Mouse (Mus musculus) thymus, adult 2 months (tissue): Measurements from ENCODE around the gene Hsd17b14. TPM values are rescaled to one million over a fixed set of nuclear protein-coding genes. Genes with fewer than 3 reads are reported as not detected.

Experiments used
- DNase-seq: peaks from one replicate; pipeline ENCODE4 v3.0.0; 2021
- H3K27ac ChIP-seq: fragments of 200-500 bp; 2 replicates; pipeline ENCODE4 v1.5.1; 2012; ENCODE audit warnings: low read length, control low read depth; ENCODE audit not compliant: control insufficient read depth, insufficient read depth
- H3K27me3 ChIP-seq: fragments of 200-500 bp; 2 replicates; pipeline ENCODE4 v1.6.1; 2012; ENCODE audit warnings: mild to moderate bottlenecking, low read length, moderate library complexity, mixed read lengths; ENCODE audit not compliant: control insufficient read depth, insufficient read depth
- H3K36me3 ChIP-seq: fragments of 200-500 bp; 2 replicates; pipeline ENCODE4 v1.6.1; 2012; ENCODE audit warnings: mild to moderate bottlenecking, low read length, moderate library complexity; ENCODE audit not compliant: control insufficient read depth, insufficient read depth
- H3K4me1 ChIP-seq: fragments of 200-500 bp; replicated peaks from 2 replicates; pipeline ENCODE4 v1.6.1; 2012; ENCODE audit warnings: low read length; ENCODE audit not compliant: control insufficient read depth, insufficient read depth
- H3K4me3 ChIP-seq: fragments of 200-500 bp; 2 replicates; pipeline ENCODE4 v1.5.1; 2012; ENCODE audit warnings: mild to moderate bottlenecking, low read length, control low read depth, moderate library complexity; ENCODE audit not compliant: control insufficient read depth, insufficient read depth
- CTCF ChIP-seq: fragments of 200-500 bp; IDR thresholded peaks from 2 replicates; pipeline ENCODE4 v1.5.1; 2012; ENCODE audit warnings: mild to moderate bottlenecking, control low read depth, low read length, moderate library complexity, borderline replicate concordance; ENCODE audit not compliant: control insufficient read depth, poor library complexity, insufficient read depth; ENCODE audit errors: extremely low read depth
- POLR2A ChIP-seq: fragments of 200-500 bp; IDR thresholded peaks from 2 replicates; pipeline ENCODE4 v1.6.1; 2012; ENCODE audit warnings: mild to moderate bottlenecking, low read length, control low read depth, moderate library complexity; ENCODE audit not compliant: control insufficient read depth, poor library complexity, insufficient read depth; ENCODE audit errors: extremely low read depth
- WGBS: fragments of 180-500 bp; shearing (Covaris S2); methylation state at CpG from one replicate; pipeline ENCODE4 v1.1.7; 2018; 5-methylcytosine and 5-hydroxymethylcytosine counted together
- polyA plus RNA-seq: library from polyadenylated mRNA; depleted of rRNA; stranded (reverse); fragments of >200 nt; gene quantifications from 2 replicates; pipeline ENCODE4 v1.2.3, GENCODE M21; 2012; rRNA removed

Hsd17b14 gene
- polyA plus RNA-seq, result 2.2 and 2.6 TPM in 2 replicates

DNA sequence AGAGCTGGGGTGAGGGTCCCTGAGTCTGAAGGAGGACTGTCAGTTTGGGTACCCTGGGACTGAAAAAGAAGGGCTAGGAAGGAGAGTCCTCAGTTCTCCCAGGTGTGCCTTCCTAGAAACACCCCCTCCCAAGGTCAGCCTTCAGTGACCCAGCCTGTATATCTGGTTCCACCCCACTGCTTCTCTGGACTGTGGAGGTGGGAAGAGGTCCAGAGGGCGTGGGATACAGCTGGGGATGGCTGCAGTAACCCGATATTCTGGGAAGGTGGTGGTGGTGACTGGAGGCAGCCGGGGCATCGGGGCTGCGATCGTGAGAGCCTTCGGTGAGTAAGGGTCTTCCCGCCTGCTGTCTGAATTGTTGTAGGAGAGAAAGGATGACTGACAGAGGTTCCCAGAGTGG, at the start of gene Hsd17b14:
Hsd17b14 (plus strand) TSS at position 150 of the 400 bp plus-strand sequence.
- Histone ChIP-seq H3K27me3 (no peaks in the 10 kb centered on the region), H3K36me3 (no peaks in the 10 kb centered on the region), H3K27ac (no peak within 1 kb of the TSS), H3K4me1 (0 out of 2 replicates have a peak, but pooled peaks cover 6% of the 10 kb centered on the region), H3K4me3 (no peak within 1 kb of the TSS)
- 78% methylated on average over 8 of the region's 8 CpGs for WGBS
- DNase-seq, result no peak
- no peak for TF ChIP-seq POLR2A
- TF ChIP-seq CTCF, result no peak

DNA sequence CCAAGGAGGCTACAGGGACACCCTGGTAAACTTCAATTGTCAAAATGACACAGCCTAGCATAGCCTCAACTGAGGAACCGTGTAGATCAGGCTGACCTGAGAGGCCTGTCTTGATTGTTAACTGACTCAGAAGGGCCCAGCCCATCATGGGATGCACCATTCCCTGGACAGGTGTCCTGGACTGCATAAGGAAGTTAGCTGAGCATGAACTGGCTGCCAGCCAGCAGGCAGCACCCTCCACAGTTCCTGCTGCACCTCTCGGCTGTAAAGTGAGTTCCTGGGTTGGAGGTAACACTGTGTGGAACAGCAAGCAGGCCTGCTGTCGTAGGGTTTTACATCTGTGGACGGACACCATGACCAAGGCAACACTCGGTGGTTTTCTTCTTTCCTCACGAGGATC, 47.1 kb upstream of the Hsd17b14 start:
- H3K27me3 ChIP-seq, result no peaks in the 10 kb centered on the region
- 90% methylated on average over 6 of the region's 6 CpGs for WGBS
- no peak overlapping the region for H3K4me3 ChIP-seq
- H3K36me3 ChIP-seq, result no peaks in the 10 kb centered on the region
- no peak for DNase-seq
- H3K27ac ChIP-seq, result no peak overlapping the region
- peaks cover 6% of the 10 kb centered on the region for H3K4me1 ChIP-seq
- TF ChIP-seq POLR2A, result no peak
- no peak for TF ChIP-seq CTCF

DNA sequence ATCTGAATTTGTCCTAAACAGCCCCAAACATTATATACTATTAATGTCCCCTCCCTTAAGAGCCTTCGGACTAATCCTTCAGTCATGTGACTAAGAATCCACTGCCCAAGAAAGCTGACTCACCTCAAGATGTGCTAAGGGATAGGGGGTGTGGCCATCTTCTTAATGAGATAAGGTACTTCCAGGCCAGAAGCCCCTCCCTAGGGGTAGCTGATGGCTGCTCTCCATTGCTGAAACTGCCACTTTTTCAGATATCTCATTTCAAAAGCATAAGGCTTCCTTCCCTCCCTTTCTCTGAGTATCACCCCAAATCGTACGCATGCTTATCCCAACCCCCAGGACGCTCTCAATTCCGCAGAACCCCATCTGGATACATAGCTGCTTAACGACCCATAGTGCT, 46.1 kb upstream of the Hsd17b14 start:
- no peaks in the 10 kb centered on the region for H3K36me3 ChIP-seq
- peaks cover 6% of the 10 kb centered on the region for H3K4me1 ChIP-seq
- no peak overlapping the region for H3K27ac ChIP-seq
- 92% methylated on average over 6 of the region's 6 CpGs for WGBS
- DNase-seq, result no peak
- no peak for TF ChIP-seq POLR2A
- H3K27me3 ChIP-seq, result no peaks in the 10 kb centered on the region
- no peak overlapping the region for H3K4me3 ChIP-seq

DNA sequence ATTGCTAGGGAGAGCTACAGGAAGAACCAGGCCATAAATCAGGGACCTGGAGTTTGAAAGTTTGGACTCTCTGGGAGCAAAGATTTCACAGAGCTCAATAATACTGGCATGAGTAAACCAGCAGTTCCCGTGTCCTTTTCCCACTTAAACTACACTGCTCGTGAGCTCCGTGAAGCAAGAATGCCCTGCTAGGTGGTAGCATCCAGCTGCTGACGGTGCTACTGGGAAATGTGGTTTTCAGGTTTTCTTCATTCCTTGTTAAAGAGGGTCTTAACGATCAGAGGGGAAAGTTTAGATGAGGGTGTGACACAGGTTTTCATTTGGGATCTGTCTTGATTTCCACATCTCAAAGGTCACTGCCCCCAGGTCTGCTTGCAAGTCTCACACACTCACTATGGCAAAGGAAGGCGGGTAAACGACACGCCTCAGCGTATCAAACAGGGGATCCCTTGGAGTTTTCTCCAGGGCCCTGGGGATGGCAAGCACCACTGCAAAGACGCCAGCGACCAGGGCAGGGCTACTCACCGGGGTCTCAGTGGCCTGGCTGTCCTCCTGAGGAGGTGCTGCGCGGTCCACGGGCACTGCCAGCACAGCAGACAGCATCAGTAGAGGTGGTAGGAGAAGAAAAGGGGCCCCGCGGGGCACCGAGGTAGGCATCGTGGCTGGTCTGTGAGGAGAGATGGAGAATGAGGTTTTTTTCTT, 45.4 kb upstream of the Hsd17b14 start:
- no peak overlapping the region for H3K27ac ChIP-seq
- 15% methylated on average over 19 of the region's 19 CpGs for WGBS
- peaks cover 6% of the 10 kb centered on the region for H3K4me1 ChIP-seq
- no peaks in the 10 kb centered on the region for H3K36me3 ChIP-seq
- 0 out of 2 replicates have a peak, but pooled peaks have one; percentile 7 for TF ChIP-seq POLR2A
- TF ChIP-seq CTCF, result no peak
- H3K27me3 ChIP-seq, result no peaks in the 10 kb centered on the region
- DNase-seq, result no peak
- peak overlapping the region; percentile 91 for H3K4me3 ChIP-seq

DNA sequence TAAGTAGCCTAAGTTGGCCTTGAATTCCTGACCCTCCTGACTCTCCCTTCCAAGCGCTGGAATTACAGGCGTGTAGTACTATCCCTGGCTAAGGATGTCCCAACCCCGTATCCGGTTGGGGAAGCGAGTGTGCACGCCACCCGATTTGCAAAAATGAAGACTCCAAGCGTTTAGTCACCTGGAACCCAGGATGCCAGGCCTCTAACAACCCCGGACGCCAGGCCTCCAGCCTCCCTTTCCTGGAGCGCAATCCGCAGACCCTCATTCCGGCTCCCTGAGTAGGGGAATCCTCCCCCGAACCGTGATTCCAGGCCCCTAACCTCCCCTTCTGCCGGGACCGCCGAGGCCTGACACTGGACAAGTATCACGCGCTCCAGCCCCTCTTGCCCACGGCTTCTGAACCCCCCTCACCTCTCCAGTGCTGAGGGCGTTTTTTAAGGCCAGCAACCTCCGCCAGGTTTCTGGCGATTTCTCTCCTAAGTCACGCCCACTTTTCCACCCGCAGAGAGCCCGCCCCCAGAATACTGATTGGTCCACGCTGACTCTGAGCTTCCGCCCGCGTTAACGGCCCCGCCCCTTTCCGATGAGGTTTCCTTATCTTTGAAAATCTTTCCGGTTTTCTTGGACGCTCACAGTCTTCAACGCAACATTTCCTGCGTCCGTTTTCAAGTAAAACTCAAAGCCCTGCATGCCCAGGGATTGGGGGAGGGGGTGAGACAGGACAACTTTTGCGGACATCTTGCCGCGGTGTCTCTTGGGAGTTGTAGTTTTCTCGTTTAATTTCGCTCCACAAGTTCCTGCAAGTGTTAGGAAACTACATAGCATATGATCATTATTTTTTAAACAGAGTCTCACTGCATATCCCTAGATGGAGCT, 44.5 kb upstream of the Hsd17b14 start, which contains the start of gene Nucb1:
Nucb1 (minus strand) TSS at position 495 of the 876 bp plus-strand sequence.
- no peaks in the 10 kb centered on the region for H3K36me3 ChIP-seq
- peak within 1 kb of the TSS; percentile 77; the same call in 1 of the 2 replicates for H3K27ac ChIP-seq
- TF ChIP-seq CTCF (0 out of 2 replicates have a peak, but pooled peaks have one; percentile 39), POLR2A (no peak; the same call in 1 of the 2 replicates)
- H3K4me3 ChIP-seq, result peak within 1 kb of the TSS; percentile 91
- WGBS, result 0% methylated on average over 44 of the region's 44 CpGs
- H3K4me1 ChIP-seq, result peaks cover 6% of the 10 kb centered on the region
- no peaks in the 10 kb centered on the region for H3K27me3 ChIP-seq
- peak; percentile 94 for DNase-seq

DNA sequence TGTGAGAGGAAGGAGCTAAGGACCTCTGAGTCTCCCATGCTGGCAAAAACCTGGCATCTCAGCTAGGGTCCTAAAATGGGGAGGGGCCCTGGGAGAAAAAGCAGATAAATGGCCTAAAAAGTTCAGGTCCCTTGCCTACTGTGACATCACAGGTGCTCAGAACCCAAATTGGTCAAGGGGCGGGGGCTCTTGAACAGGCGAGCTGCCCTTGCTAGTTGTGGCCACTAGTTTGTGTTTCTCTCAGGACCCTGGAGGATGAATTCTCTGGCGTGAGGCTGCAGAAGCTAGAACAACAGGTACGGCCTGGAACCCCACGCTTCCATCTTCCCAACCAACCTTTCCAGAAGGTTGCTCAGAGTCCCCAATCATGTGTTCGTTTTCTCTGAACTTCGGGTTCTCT, 40.3 kb upstream of the Hsd17b14 start:
- H3K36me3 ChIP-seq, result no peaks in the 10 kb centered on the region
- TF ChIP-seq CTCF (no peak), POLR2A (no peak)
- no peaks in the 10 kb centered on the region for H3K27me3 ChIP-seq
- no peak overlapping the region for H3K4me3 ChIP-seq
- no peak for DNase-seq
- H3K4me1 ChIP-seq, result peaks cover 4% of the 10 kb centered on the region
- H3K27ac ChIP-seq, result no peak overlapping the region
- WGBS, result 92% methylated on average over 7 of the region's 7 CpGs
